Mouse (Mus musculus): ENCODE data around the gene Dppa5a.
"Not testable (repeated sequence)": the region's sequence is repeated elsewhere in the genome, so short reads cannot be mapped to it uniquely, and the experiment has no call there.

Gene Dppa5a

GRCm38 (mm10) chr9:78367959-78368358 is at the start of gene Dppa5a:
TSS of gene Dppa5a (minus strand) at chr9:78368177.
- DNase-seq (ENCODE audit: low read depth) = not testable (repeated sequence)

DNA sequence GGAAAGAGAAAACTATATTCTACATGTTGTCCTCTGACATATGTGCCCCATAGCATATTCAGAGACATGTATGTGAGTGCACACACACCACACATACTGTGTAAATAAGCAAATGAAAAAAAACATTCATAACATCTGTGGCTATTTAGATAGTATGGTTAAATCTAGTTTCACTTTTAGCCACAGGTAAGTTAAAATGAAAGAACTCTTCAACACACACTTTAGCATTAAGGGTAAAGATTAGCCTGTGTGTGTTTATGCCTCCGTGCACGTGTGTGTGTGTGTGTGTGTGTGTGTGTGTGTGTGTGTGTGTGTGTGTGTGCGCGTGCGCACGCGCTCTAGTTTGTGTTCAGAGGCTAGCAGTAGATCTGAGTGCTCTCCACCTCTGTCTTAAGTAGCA is 33.6 kb upstream of the Dppa5a start:
- DNase-seq (ENCODE audit: low read depth) = no peak

GRCm38 (mm10) chr9:78400570-78400969 is 32.6 kb upstream of the Dppa5a start:
- no peak for DNase-seq (ENCODE audit: low read depth)

DNA sequence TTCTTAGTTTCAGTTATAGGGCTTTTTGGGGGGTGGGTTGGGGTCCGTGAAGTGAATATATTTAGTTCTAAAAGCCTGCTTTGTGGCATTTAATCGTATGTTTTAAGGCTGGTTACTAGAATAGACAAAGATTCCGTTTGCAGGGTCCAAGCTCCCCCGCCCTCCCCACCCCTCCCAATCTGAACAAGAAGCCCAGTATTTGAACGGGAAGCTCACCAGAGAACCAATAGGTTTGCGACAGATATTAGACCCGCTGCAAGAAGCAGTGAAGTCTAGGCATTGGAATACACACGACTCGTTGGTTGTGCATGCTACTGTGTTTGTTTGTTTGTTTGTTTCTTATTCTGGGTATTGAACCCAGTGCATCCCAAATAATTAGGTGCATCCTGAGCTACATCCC is 28.5 kb upstream of the Dppa5a start:
- DNase-seq (ENCODE audit: low read depth) = no peak

GRCm38 (mm10) chr9:78395630-78396351 is 27.8 kb upstream of the Dppa5a start, which contains the start of gene Ddx43:
TSS of gene Ddx43 (plus strand) at chr9:78395777.
- no peak for DNase-seq (ENCODE audit: low read depth)

DNA sequence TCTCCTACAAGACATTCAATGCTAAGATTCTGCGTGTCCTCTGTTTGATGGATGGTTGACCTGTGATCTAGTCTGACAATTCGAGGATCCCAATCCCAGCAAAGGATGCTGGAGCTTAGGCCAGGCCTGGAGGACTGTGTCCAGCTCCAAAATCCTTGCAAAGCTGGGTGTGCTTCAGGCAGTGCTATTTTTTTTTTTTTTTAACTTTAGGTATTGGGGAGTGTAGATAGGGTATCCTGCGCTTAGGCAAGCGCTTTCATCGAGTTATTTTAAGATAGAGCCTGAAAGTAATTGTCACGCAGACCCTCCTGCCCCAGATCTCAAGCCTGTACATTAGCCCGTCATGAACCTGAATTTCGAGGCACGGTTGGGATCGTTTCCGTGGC is 27.3 kb upstream of the Dppa5a start:
- DNase-seq (ENCODE audit: low read depth) = no peak

- DNase-seq (ENCODE audit: low read depth) = no peak
These were observed 26.6 kb upstream of the Dppa5a start for GRCm38 (mm10) chr9:78394602-78395001.

GRCm38 (mm10) chr9:78393741-78394140 is 25.8 kb upstream of the Dppa5a start:
- DNase-seq (ENCODE audit: low read depth) = no peak

DNA sequence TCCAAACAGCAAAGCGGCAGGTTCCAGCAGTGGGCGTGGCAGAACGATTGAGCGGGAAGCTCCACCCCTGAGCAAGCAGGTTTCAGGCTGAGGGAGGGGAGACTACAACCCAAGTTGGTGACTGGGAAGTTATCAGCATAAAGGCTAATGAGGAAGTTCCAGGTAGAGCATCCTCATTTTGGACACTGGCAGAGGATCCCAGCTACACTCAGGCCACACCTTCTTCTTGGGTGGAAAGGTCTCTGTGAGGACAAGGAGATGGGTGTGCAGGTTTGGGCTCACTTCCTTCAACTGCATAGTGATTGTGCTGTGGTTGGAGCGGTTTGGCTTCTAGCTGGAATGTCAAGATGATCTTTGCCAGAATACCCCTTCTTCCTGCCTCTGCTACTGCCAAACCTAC is 22.0 kb upstream of the Dppa5a start:
- no peak for DNase-seq (ENCODE audit: low read depth)

DNA sequence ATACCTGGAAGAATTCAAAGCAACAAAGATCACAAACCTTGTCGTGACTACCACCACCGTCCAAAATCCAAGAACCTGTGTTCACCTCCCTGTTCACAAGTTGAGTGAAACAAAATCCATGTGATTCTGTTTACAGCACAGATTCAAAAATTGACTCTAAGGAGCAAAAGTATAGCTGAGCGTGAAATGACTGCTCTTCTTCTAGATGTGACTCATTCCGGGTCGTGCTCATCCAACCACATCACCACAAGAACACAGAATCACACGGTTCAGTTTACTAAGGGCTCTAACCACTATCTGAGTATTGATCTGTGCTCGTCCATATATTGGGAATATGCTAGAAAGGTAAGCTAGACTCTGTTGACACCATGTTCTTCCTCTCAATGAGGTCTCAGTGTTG is 19.0 kb upstream of the Dppa5a start:
- DNase-seq (ENCODE audit: low read depth) = no peak

DNA sequence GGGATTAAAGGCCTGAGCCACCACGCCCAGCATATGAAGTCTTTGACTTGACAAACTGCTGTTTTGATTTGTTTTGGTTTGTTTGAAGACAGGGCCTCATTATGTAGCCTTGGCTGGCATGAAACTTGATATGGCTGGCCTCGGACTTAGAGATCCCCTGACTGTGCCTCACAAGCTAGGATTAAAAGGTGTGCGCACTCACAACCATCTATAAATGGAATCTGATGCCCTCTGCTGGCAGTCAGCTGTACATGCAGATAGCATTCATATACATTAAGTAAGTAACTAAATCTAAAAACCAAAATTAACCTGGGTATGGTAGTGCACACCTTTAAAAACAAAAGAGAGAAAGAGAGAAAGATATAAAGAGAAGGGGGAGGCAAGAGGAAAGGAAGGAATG is 17.9 kb upstream of the Dppa5a start:
- peak; percentile 44 for DNase-seq (ENCODE audit: low read depth)

- no peak for DNase-seq (ENCODE audit: low read depth)
These were observed 10.3 kb upstream of the Dppa5a start, which contains the start of gene Ooep for GRCm38 (mm10) chr9:78378113-78378785. TSS of gene Ooep (minus strand) at chr9:78378725.

- no peak for DNase-seq (ENCODE audit: low read depth)
These were observed 9.6 kb upstream of the Dppa5a start for GRCm38 (mm10) chr9:78377546-78377945.

- no peak for DNase-seq (ENCODE audit: low read depth)
These were observed 7.5 kb upstream of the Dppa5a start for GRCm38 (mm10) chr9:78375486-78375885.

DNA sequence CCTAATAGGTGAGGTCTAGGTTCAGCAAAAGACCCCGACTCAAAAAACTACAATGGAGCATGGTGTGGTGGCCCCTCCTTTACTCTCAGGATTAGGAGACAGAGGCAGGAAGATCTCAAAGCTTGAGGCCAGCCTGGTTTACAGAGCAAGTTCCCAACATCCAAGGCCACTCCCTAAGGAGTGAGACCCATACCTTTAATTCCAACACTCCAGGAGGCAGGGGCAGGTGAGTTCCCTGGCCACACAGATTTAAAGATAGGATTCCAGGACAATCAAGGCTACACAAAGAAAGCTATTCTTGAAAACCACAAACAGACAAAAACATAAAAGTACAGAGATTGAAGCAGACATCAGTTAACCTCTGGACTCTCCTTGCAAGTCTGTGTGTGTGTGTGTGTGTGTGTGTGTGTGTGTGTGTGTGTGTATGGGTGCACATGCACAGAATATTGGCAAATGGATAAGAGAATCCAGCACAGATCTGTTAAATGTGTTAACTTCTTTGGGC is 7.0 kb upstream of the Dppa5a start:
- DNase-seq (ENCODE audit: low read depth) = no peak

DNA sequence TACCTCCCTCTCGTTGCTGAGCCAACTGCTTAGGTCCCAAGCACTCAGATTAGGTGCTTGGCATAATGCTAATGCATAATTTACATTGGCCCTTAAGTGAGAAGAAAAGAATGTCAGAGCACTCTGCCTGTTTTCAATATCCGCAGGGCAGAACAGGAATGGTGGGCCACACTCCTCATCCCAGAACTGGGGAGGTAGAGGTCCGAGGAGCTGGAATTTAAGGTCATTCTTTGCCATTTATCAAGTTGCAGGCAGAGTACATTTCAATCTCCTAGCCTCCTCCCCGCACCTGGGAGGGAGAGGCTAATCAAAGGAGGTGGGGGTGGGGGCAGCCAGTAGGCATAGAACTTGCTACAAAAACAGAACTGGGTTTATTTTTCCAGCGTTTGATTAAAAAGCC is 6.4 kb upstream of the Dppa5a start:
- no peak for DNase-seq (ENCODE audit: low read depth)

- peak; percentile 4 for DNase-seq (ENCODE audit: low read depth)
These were observed 5.0 kb upstream of the Dppa5a start for GRCm38 (mm10) chr9:78372827-78373504.

GRCm38 (mm10) chr9:78371441-78371840 is 3.5 kb upstream of the Dppa5a start:
- DNase-seq (ENCODE audit: low read depth) = no peak

DNA sequence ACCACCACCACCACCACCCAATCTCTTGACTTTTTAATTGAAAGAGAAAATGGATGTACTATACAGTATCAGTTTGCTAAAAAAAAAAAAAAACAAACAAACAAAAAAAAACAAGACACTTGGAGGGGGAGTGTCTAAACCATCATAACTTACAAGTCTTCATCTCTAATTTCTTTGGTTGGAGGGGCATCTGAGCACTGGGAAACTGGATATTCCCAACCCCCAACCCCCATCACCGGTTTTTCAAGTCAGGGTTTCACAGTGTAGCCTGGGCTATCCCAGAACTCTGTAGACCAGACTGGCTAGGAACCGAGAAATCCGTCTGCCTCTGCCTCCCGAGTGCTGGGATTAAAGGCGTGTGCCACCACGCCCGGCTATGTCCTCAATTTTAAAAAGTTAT is 1.8 kb upstream of the Dppa5a start:
- DNase-seq (ENCODE audit: low read depth) = no peak

DNA sequence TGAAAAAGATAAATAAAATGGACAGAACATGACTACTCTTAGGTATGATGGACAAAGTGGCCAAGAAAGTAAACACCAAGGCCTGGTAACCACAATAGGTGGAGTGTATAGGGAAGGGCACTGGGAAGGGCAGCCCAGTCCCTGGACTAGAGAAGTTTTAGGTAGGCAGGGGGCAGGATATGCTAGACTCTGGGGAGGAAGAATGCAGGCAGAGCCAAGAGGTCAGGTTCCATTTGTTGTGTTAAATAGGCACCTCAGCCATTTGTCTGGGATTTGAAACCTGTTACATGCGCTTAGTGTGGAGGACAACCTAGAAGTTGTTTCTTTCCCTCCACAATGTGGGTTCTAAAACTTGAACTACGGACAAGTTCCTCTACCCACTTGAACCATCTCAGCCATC is 1.4 kb upstream of the Dppa5a start:
- no peak for DNase-seq (ENCODE audit: low read depth)

DNA sequence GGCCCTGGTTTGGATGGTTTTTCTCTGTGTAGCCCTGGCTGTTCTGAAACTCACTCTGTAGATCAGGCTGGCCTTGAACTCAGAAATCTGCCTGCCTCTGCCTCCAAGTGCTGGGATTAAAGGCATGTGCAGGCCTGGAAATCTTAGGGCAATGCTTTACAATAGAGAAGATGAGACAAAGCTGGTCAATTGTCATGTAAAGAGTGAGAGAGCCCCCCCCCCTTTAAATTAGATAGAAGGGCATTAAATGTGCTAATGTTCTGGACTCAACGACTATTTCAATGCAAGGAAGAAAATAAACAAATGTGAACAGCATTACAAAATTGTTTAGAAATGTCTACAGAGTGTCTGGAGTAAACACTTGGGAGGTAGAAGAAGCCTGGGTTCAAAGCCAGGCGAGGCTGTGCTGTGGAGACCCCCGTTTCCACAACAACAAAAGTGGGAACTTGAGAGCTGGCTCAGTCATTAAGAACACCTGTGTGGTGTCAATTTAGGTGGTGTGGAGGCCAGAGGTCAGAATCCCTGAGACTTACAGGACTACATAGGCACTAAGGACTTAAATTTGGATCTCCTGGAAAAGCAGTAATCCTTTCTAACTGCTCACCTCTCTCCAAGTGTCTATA is 805 bp upstream of the Dppa5a start:
- no peak for DNase-seq (ENCODE audit: low read depth)

DNA sequence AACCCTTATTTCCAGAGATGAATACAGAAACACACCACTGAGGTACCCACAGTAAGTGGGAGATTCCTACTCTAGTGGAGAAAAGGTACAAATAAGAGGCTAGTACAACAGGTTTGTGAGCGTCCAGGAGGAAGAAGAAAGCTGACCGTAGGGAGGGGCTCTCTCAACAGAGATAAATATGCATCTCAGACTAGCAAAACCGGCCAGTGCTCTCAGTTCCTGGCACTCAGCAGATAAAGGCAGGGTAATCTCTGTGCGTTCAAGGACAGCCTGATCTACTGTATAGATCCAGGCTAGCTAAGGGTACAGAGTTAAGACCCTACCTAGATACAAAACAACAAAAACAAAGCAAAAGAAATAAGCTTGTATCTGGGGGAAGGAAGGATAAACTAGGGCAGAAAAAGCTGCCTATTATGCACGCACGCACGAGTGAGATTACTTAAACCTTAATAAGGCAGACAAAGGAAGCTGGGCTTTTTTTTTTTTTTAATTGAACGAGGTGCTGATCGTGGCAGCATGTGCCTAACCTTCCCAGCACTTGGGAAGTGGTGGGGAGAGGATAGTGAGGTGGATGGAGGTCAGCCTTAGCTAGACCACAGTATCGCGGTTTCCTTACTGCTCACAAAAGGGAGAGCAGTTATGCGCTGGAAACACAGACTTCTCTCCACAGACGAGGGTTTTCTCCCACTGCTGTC is 2.0 kb downstream of the Dppa5a start:
- DNase-seq (ENCODE audit: low read depth) = no peak

Data from NIH3T3 (cell line).